Mouse (Mus musculus): ENCODE results near the gene Il22ra1. TPM values are rescaled to one million over a fixed set of nuclear protein-coding genes. Genes with fewer than 3 reads are reported as not detected.

The Il22ra1 gene
- polyA plus RNA-seq, 1 experiment from 2014 or later: 0.13 TPM

DNA sequence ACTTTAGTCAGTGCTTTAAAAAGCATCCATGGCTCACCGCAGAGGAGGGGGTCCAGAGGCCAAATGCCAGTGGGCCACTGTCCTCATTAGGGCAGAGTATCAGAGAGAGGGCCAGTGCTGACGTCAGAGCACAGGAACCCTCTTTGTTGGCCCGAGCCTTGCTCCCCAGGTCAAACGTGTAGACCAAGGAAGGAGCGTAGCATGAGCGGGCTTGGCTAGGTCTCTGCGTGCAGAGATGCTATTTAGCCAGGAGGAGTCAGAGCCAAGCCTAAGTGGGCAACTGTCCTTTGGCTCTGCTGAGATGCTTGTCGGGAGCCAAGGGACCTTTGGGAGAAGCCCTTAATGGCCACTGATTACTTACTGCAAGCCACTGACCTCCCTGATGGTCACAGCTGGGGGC is 33.1 kb downstream of the Il22ra1 start:
- Histone ChIP-seq H3K27me3 (ENCODE audit: control insufficient read depth, insufficient read depth, low read depth, low read length) (no peaks in the 10 kb centered on the region), H3K36me3 (ENCODE audit: control insufficient read depth, insufficient read depth, low read length) (no peaks in the 10 kb centered on the region), H3K27ac (ENCODE audit: low read length) (no peak overlapping the region), H3K9me3 (ENCODE audit: control insufficient read depth, low read length) (no peaks in the 10 kb centered on the region), H3K4me1 (replicated peaks; ENCODE audit: control insufficient read depth, insufficient read depth, low read length) (no peaks in the 10 kb centered on the region), H3K4me2 (ENCODE audit: low read depth, low read length) (no peak overlapping the region), H3K9ac (ENCODE audit: low read length) (no peak overlapping the region), H3K4me3 (ENCODE audit: low read length) (no peak overlapping the region)
- ATAC-seq (ENCODE audit: low read depth): no peak
- 76% methylated on average over 8 of the region's 8 CpGs for WGBS

DNA sequence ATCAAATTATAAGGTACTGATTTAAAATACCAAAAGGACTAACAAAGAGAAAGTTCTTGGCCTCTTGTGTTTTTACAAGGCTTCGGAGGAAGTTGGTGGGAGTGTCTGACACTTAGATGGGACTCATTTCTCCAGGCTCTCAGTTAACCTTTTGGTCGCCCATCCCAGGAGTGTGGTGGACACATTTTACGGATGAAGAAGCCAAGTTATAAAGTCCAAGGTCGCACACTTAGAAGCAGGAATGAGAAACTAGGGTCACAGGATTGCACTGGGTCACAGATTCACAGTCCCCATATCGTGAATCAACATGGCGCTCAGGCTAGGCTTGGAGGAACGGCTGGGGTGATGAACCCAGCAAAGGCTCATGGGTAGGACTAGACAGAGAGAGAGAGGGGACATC is 33.6 kb downstream of the Il22ra1 start:
- Histone ChIP-seq H3K27ac (ENCODE audit: low read length) (no peak overlapping the region), H3K36me3 (ENCODE audit: control insufficient read depth, insufficient read depth, low read length) (no peaks in the 10 kb centered on the region), H3K9ac (ENCODE audit: low read length) (no peak overlapping the region), H3K4me1 (replicated peaks; ENCODE audit: control insufficient read depth, insufficient read depth, low read length) (no peaks in the 10 kb centered on the region), H3K4me3 (ENCODE audit: low read length) (no peak overlapping the region), H3K9me3 (ENCODE audit: control insufficient read depth, low read length) (no peaks in the 10 kb centered on the region), H3K27me3 (ENCODE audit: control insufficient read depth, insufficient read depth, low read depth, low read length) (no peaks in the 10 kb centered on the region), H3K4me2 (ENCODE audit: low read depth, low read length) (no peak overlapping the region)
- no peak for ATAC-seq (ENCODE audit: low read depth)
- WGBS: 73% methylated on average over 7 of the region's 7 CpGs

DNA sequence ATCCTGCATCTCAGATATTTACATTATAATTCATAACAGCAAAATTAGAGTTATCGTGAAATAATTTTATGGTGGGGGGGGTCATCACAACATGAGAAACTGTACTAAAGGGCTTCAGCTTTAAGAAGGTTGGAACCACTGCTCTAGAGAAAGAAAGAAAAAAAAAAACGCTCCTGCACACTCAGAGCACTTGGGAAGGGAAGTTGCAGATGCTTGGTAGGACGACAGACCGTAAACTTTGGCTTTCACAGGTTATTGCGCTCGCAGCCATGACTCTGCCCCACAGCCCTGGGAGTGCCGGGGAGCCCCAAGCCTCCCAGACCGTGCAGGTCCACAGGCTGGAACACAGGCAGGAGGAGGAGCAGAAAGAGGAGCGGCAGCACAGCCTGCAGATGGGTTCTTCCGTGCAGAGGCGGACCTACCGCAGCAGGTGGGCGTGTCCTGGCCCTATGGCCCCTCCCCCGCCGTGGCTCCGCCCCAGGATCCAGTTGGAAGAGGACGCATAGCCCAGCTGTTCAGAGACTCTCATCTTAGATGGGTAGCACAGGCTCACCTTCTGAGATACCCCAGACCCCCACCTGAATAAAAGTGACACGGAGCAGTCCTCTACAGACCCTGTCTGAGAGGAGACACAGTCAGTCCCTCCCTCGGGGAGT is 34.4 kb downstream of the Il22ra1 start:
- peak overlapping the region; percentile 30 for H3K4me3 ChIP-seq (ENCODE audit: low read length)
- H3K9ac ChIP-seq (ENCODE audit: low read length): peak overlapping the region; percentile 33; the same call in 1 of the 2 replicates
- H3K27me3 ChIP-seq (ENCODE audit: control insufficient read depth, insufficient read depth, low read depth, low read length): no peaks in the 10 kb centered on the region

DNA sequence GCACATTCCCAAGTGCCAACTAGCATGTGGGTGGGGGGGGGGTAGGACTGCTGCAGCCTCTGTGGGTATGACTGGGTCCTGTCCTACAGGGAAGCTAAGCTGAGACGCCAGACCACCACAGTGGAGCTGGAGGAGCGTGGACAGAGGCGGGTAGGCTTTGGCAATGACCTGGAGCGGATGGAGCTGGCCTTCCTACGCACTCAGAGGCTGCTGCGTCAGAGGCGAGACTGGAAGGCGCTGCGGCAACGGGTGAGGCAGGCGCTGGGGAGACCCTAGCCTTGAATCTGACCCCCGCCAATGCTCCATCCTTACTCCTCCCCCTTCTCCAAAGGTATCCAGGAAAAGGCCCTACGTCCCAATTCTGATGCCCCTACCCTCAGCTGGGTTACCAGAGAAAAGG is 36.7 kb downstream of the Il22ra1 start:
- H3K4me3 ChIP-seq (ENCODE audit: low read length): no peak overlapping the region
- no peak overlapping the region for H3K27ac ChIP-seq (ENCODE audit: low read length)
- no peak overlapping the region for H3K4me2 ChIP-seq (ENCODE audit: low read depth, low read length)
- no peaks in the 10 kb centered on the region for H3K36me3 ChIP-seq (ENCODE audit: control insufficient read depth, insufficient read depth, low read length)
- H3K9me3 ChIP-seq (ENCODE audit: control insufficient read depth, low read length): no peaks in the 10 kb centered on the region
- ATAC-seq (ENCODE audit: low read depth): no peak
- H3K27me3 ChIP-seq (ENCODE audit: control insufficient read depth, insufficient read depth, low read depth, low read length): no peaks in the 10 kb centered on the region
- no peak overlapping the region for H3K9ac ChIP-seq (ENCODE audit: low read length)
- 81% methylated on average over 13 of the region's 13 CpGs for WGBS
- H3K4me1 ChIP-seq (replicated peaks; ENCODE audit: control insufficient read depth, insufficient read depth, low read length): no peaks in the 10 kb centered on the region

More for the DNA sequence above, 34.4 kb downstream of the Il22ra1 start:
- no peak overlapping the region for H3K27ac ChIP-seq (ENCODE audit: low read length)
- peak overlapping the region; percentile 53 for H3K4me2 ChIP-seq (ENCODE audit: low read depth, low read length)
- 7% methylated on average over 19 of the region's 19 CpGs for WGBS
- no peaks in the 10 kb centered on the region for H3K36me3 ChIP-seq (ENCODE audit: control insufficient read depth, insufficient read depth, low read length)
- H3K4me1 ChIP-seq (replicated peaks; ENCODE audit: control insufficient read depth, insufficient read depth, low read length): no peaks in the 10 kb centered on the region
- peak; percentile 88 for ATAC-seq (ENCODE audit: low read depth)
- H3K9me3 ChIP-seq (ENCODE audit: control insufficient read depth, low read length): no peaks in the 10 kb centered on the region

DNA sequence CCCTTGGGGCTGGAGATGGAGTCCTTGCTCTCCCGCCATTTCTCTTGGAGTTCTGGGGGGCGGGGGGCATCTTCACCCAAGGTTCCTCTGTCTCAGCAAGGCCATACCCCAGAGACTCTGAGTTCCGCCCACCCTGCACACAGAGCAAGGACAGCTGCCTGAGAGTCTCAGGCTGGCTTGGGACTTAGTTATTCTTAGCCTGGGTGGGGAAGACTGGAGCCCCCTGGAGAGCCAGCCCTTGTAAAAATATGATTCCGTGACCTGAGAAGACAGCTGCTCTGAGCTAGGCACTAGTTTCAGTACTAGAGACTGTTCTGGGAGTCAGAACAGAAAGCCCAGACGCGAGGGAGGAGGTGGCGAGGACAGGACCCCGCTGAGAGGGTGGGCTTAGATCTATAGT is 37.7 kb downstream of the Il22ra1 start:
- Histone ChIP-seq H3K36me3 (ENCODE audit: control insufficient read depth, insufficient read depth, low read length) (no peaks in the 10 kb centered on the region), H3K27me3 (ENCODE audit: control insufficient read depth, insufficient read depth, low read depth, low read length) (no peaks in the 10 kb centered on the region), H3K27ac (ENCODE audit: low read length) (no peak overlapping the region), H3K4me2 (ENCODE audit: low read depth, low read length) (no peak overlapping the region), H3K9ac (ENCODE audit: low read length) (no peak overlapping the region), H3K4me1 (replicated peaks; ENCODE audit: control insufficient read depth, insufficient read depth, low read length) (no peaks in the 10 kb centered on the region), H3K4me3 (ENCODE audit: low read length) (no peak overlapping the region), H3K9me3 (ENCODE audit: control insufficient read depth, low read length) (no peaks in the 10 kb centered on the region)
- WGBS: 62% methylated on average over 8 of the region's 8 CpGs
- no peak for ATAC-seq (ENCODE audit: low read depth)

DNA sequence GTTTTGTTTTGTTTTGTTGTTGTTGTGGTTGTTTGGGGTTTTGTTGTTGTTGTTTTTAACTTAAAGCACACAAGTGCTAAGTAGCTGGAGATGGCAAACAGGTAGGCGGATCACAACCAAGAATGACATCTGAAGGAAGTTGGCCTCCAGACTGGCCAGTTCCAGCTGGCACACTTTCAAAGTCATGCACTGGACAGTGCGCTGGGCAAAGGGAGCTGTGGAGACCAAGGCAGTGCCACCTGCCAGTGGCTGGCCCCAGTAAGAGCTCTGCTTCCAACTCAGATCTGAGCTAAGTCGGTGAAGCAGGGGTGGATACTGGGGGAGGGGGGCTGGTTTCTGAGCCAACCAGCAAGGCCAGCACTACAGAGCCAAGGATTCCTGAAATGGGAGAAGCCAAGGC is 39.0 kb downstream of the Il22ra1 start:
- no peaks in the 10 kb centered on the region for H3K36me3 ChIP-seq (ENCODE audit: control insufficient read depth, insufficient read depth, low read length)
- no peaks in the 10 kb centered on the region for H3K27me3 ChIP-seq (ENCODE audit: control insufficient read depth, insufficient read depth, low read depth, low read length)
- H3K4me1 ChIP-seq (replicated peaks; ENCODE audit: control insufficient read depth, insufficient read depth, low read length): no peaks in the 10 kb centered on the region
- ATAC-seq (ENCODE audit: low read depth): no peak
- no peak overlapping the region for H3K4me3 ChIP-seq (ENCODE audit: low read length)
- WGBS: 64% methylated on average over 3 of the region's 3 CpGs
- H3K27ac ChIP-seq (ENCODE audit: low read length): no peak overlapping the region
- no peak overlapping the region for H3K9ac ChIP-seq (ENCODE audit: low read length)
- no peaks in the 10 kb centered on the region for H3K9me3 ChIP-seq (ENCODE audit: control insufficient read depth, low read length)
- no peak overlapping the region for H3K4me2 ChIP-seq (ENCODE audit: low read depth, low read length)

DNA sequence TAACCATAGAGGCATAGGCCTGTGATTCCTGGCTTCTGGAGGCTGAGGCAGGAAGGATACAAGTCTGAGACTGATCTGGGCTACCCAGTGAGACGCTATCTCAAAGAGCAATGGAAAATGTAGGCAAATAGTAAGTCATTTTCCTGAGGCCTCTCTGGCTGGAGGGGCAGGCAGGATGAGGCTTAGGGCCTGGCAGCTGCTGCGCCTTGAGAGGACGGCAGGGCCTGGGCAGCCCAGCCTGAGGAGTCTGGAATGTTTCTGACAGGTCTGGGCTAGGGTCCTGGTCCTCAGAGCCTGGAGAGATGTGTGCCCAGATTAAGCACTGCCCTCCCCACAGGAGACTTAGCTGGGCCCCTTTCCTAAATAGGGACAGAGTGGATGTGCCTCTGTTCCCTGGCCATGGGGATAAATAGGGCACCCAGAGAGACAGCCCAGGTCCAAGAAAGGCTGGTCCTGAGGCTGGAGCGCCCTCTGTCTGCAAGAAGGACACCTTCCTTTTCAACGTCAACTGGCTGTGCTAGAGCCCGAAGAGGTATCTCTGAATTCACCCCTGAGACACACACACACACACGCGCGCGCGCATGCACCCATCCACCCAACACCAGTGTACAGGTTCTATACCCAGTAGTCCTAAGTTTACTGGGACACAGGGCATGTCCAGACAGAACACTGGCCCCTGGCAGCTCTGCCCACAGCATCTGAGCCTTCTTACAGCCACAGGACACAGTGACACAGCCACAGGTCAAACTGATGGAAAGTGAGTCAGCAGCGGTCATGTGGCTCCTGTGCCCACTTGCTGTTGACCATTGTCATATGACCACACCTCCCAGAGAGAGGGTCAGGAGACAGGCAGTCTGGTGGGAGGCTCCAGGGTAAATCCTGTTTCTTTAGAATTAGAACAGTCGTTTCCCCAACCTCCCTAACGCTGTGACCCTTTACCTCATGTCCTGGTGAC is 40.9 kb downstream of the Il22ra1 start:
- Histone ChIP-seq H3K36me3 (ENCODE audit: control insufficient read depth, insufficient read depth, low read length) (no peaks in the 10 kb centered on the region), H3K9me3 (ENCODE audit: control insufficient read depth, low read length) (no peaks in the 10 kb centered on the region), H3K4me3 (ENCODE audit: low read length) (no peak overlapping the region), H3K27ac (ENCODE audit: low read length) (no peak overlapping the region), H3K9ac (ENCODE audit: low read length) (no peak overlapping the region), H3K4me1 (replicated peaks; ENCODE audit: control insufficient read depth, insufficient read depth, low read length) (no peaks in the 10 kb centered on the region), H3K4me2 (ENCODE audit: low read depth, low read length) (no peak overlapping the region), H3K27me3 (ENCODE audit: control insufficient read depth, insufficient read depth, low read depth, low read length) (no peaks in the 10 kb centered on the region)
- peak; percentile 31; the same call in 1 of the 2 replicates for ATAC-seq (ENCODE audit: low read depth)
- 54% methylated on average over 14 of the region's 14 CpGs for WGBS

DNA sequence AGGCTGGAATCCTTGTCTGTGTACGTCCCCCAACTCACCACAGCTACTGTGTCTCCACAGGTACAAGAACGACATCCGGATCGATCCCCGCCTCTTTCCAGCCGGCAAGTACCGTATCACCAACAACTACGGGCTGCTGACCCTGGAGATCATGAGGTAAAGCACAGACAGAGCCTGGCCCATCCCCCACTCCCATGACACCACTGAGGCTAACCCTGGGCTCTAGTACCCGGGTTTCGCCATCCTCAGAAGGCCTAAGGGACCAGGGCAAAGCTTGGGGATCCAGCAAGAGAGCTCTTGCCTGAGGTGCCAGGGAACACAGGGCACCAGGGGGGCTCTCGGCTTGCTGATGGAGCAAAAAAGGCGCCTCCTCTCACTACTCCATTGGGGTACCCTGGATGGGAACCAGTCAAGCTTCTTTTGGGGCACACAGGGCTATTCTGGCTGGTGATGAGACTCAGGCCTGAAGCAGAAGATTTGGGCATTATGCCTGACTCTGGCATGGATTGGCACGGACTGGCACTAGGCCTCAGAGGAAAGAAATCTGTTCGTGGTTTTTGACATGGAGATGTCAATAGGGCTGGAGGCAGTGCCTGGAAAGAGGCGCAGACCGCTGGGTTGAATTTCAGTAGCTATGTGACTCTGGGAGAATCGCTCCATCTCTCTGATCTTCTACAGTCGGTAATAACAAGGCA is 42.8 kb downstream of the Il22ra1 start:
- no peak overlapping the region for H3K4me2 ChIP-seq (ENCODE audit: low read depth, low read length)
- ATAC-seq (ENCODE audit: low read depth): no peak
- H3K27me3 ChIP-seq (ENCODE audit: control insufficient read depth, insufficient read depth, low read depth, low read length): no peaks in the 10 kb centered on the region
- no peak overlapping the region for H3K27ac ChIP-seq (ENCODE audit: low read length)
- H3K9me3 ChIP-seq (ENCODE audit: control insufficient read depth, low read length): no peaks in the 10 kb centered on the region
- H3K9ac ChIP-seq (ENCODE audit: low read length): no peak overlapping the region
- no peaks in the 10 kb centered on the region for H3K4me1 ChIP-seq (replicated peaks; ENCODE audit: control insufficient read depth, insufficient read depth, low read length)
- no peak overlapping the region for H3K4me3 ChIP-seq (ENCODE audit: low read length)
- 79% methylated on average over 18 of the region's 18 CpGs for WGBS
- no peaks in the 10 kb centered on the region for H3K36me3 ChIP-seq (ENCODE audit: control insufficient read depth, insufficient read depth, low read length)

DNA sequence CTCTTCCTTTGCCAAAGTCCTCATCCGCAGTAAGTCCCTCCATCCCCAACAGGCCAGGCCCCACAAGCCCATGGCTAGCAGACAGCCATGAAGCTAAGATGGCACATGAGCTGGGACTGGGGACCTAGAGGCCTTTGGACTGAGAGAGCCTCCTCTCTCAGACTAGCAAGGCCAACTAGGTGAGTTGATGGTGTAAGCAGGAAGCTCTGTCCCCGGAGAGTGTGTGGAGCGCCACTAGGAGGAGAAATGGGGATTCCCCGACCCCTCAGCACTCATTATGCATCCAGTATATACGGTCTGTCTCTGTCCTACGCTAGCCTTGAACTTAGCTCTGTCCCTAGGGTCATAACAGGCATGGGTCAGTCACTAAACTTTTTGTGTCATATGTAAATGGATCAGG is 43.6 kb downstream of the Il22ra1 start:
- no peaks in the 10 kb centered on the region for H3K27me3 ChIP-seq (ENCODE audit: control insufficient read depth, insufficient read depth, low read depth, low read length)
- H3K36me3 ChIP-seq (ENCODE audit: control insufficient read depth, insufficient read depth, low read length): no peaks in the 10 kb centered on the region
- H3K9ac ChIP-seq (ENCODE audit: low read length): no peak overlapping the region
- no peak overlapping the region for H3K4me3 ChIP-seq (ENCODE audit: low read length)
- WGBS: 90% methylated on average over 6 of the region's 6 CpGs
- no peaks in the 10 kb centered on the region for H3K4me1 ChIP-seq (replicated peaks; ENCODE audit: control insufficient read depth, insufficient read depth, low read length)
- ATAC-seq (ENCODE audit: low read depth): no peak
- no peak overlapping the region for H3K27ac ChIP-seq (ENCODE audit: low read length)
- no peaks in the 10 kb centered on the region for H3K9me3 ChIP-seq (ENCODE audit: control insufficient read depth, low read length)
- no peak overlapping the region for H3K4me2 ChIP-seq (ENCODE audit: low read depth, low read length)
